Mouse (Mus musculus) embryonic facial prominence, embryonic 11.5 days (tissue): ENCODE data around the gene Reln. TPM values are rescaled to one million over a fixed set of nuclear protein-coding genes. Genes with fewer than 3 reads are reported as not detected.

Source experiments
- ATAC-seq: fragments of 200-750 bp; cut with Nextera tagmentation; replicated peaks from 2 replicates; pipeline ENCODE4 v1.8.0; 2017; ENCODE audit warnings: low read depth; ENCODE audit not compliant: insufficient number of reproducible peaks, low FRiP score, low TSS enrichment
- DNase-seq: peaks from one replicate; pipeline ENCODE4 v3.0.0-alpha.2; 2015; ENCODE audit warnings: low spot score
- H3K27ac ChIP-seq: fragments of 300-500 bp; sonication (generic); replicated peaks from 2 replicates; pipeline ENCODE4 v1.5.1; 2014; ENCODE audit warnings: mild to moderate bottlenecking, low read depth, low read length, control low read depth
- H3K27me3 ChIP-seq: fragments of 300-500 bp; sonication (generic); 2 replicates; pipeline ENCODE4 v1.6.1; 2014; ENCODE audit warnings: mild to moderate bottlenecking, low read length, moderate library complexity, mixed read lengths; ENCODE audit not compliant: control insufficient read depth, insufficient read depth
- H3K36me3 ChIP-seq: fragments of 300-500 bp; sonication (generic); replicated peaks from 2 replicates; pipeline ENCODE4 v1.6.1; 2014; ENCODE audit warnings: low read depth, mild to moderate bottlenecking, low read length, moderate library complexity, mixed read lengths; ENCODE audit not compliant: control insufficient read depth, insufficient read depth
- H3K4me1 ChIP-seq: fragments of 300-500 bp; sonication (generic); 2 replicates; pipeline ENCODE4 v1.6.1; 2014; ENCODE audit warnings: low read length, mixed read lengths; ENCODE audit not compliant: control insufficient read depth, insufficient read depth
- H3K4me2 ChIP-seq: fragments of 300-500 bp; sonication (generic); 2 replicates; pipeline ENCODE4 v1.6.1; 2014; ENCODE audit warnings: low read depth, mild to moderate bottlenecking, control low read depth, low read length, moderate library complexity
- H3K4me3 ChIP-seq: fragments of 300-500 bp; sonication (generic); 2 replicates; pipeline ENCODE4 v1.5.1; 2014; ENCODE audit warnings: low read depth, low read length, control low read depth
- H3K9ac ChIP-seq: fragments of 300-500 bp; sonication (generic); replicated peaks from 2 replicates; pipeline ENCODE4 v1.6.1; 2014; ENCODE audit warnings: mild to moderate bottlenecking, control low read depth, low read length
- H3K9me3 ChIP-seq: fragments of 300-500 bp; sonication (generic); replicated peaks from 2 replicates; pipeline ENCODE4 v1.6.1; 2016; ENCODE audit warnings: mild to moderate bottlenecking, low read length, inconsistent platforms, mixed read lengths; ENCODE audit not compliant: control insufficient read depth
- WGBS: fragments of 180-500 bp; shearing (Covaris S2); extraction: QIAGEN DNeasy Blood & Tissue Kit; methylation state at CpG from one replicate; pipeline ENCODE4 v1.1.7; 2014; 5-methylcytosine and 5-hydroxymethylcytosine counted together
- polyA plus RNA-seq: library from polyadenylated mRNA; unstranded; fragments of >200 nt; fragmentation: Nextera tagmentation; extraction: Ambion mirVana; gene quantifications from 2 replicates; pipeline ENCODE4 v1.2.1, GENCODE M21; 2014

Gene Reln
- polyA plus RNA-seq, 1 experiment from 2014 or later: 3.0 TPM

- Histone ChIP-seq H3K27me3 (no peaks in the 10 kb centered on the region), H3K27ac (no peak overlapping the region), H3K9me3 (no peaks in the 10 kb centered on the region), H3K4me3 (no peak overlapping the region), H3K9ac (no peak overlapping the region), H3K4me2 (no peak overlapping the region), H3K4me1 (no peaks in the 10 kb centered on the region), H3K36me3 (no peaks in the 10 kb centered on the region)
- DNase-seq: no peak
- no peak for ATAC-seq
- 90% methylated on average over 1 of the region's 1 CpGs for WGBS
Measured at GRCm38 (mm10) chr5:22323801-22324200, 20.7 kb downstream of the Reln start.

DNA sequence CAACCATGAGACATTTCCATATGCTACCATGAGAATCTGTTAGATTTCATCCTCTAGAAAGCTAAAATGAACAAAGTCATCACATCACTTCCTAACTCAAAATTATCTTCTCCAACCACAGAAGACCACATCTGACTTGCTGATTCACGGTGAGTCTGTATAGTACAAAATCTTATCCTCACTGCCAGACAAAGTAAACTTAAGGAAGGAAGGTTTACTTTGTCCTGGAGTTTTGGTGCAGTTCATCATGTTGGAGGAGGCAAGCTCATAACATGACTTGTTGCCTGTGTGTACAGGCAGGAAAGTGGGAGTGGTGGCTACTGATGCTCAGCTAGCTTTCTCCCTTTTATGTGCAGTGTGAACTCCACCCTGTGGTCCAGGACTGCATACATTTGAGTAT lies 26.7 kb downstream of the Reln start:
- DNase-seq: no peak
- Histone ChIP-seq H3K9ac (no peak overlapping the region), H3K4me3 (no peak overlapping the region), H3K4me1 (no peaks in the 10 kb centered on the region), H3K27ac (no peak overlapping the region), H3K4me2 (no peak overlapping the region), H3K27me3 (no peaks in the 10 kb centered on the region), H3K36me3 (no peaks in the 10 kb centered on the region), H3K9me3 (no peaks in the 10 kb centered on the region)
- no peak for ATAC-seq
- 97% methylated on average over 1 of the region's 1 CpGs for WGBS

DNA sequence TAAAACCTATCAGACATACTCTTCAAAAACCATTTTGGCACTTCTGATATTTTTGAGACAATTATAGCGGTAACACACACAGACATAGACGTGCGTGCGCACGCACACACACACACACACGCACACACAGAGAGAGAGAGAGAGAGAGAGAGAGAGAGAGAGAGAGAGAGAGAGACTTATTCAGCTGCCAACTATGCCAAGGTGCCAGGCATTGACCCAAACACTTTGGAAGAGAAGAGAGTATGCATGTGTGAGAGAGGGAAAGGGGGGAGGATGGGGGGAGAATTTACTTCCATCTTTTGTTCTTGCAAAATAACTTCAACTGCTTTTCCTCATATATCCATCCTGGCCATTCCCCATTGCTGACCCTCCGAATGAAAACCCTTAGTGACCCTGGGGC lies 28.0 kb downstream of the Reln start:
- H3K27me3 ChIP-seq: no peaks in the 10 kb centered on the region
- 93% methylated on average over 7 of the region's 7 CpGs for WGBS
- no peak overlapping the region for H3K27ac ChIP-seq
- H3K9ac ChIP-seq: no peak overlapping the region
- ATAC-seq (no peak), DNase-seq (no peak)
- H3K4me3 ChIP-seq: no peak overlapping the region
- no peaks in the 10 kb centered on the region for H3K36me3 ChIP-seq
- H3K4me2 ChIP-seq: no peak overlapping the region
- H3K4me1 ChIP-seq: no peaks in the 10 kb centered on the region
- no peaks in the 10 kb centered on the region for H3K9me3 ChIP-seq

- 87% methylated on average over 2 of the region's 2 CpGs for WGBS
- no peak overlapping the region for H3K4me3 ChIP-seq
- H3K4me1 ChIP-seq: no peaks in the 10 kb centered on the region
- H3K9ac ChIP-seq: no peak overlapping the region
- ATAC-seq: no peak
- no peaks in the 10 kb centered on the region for H3K9me3 ChIP-seq
- H3K27ac ChIP-seq: no peak overlapping the region
- DNase-seq: no peak
- no peaks in the 10 kb centered on the region for H3K27me3 ChIP-seq
- no peaks in the 10 kb centered on the region for H3K36me3 ChIP-seq
- no peak overlapping the region for H3K4me2 ChIP-seq
Measured at GRCm38 (mm10) chr5:22315990-22316389, 28.5 kb downstream of the Reln start.

GRCm38 (mm10) chr5:22312995-22313394 lies 31.5 kb downstream of the Reln start:
- no peak overlapping the region for H3K9ac ChIP-seq
- no peak for DNase-seq
- no peak for ATAC-seq

GRCm38 (mm10) chr5:22311046-22311445 lies 33.5 kb downstream of the Reln start:
- Histone ChIP-seq H3K4me1 (no peaks in the 10 kb centered on the region), H3K4me3 (no peak overlapping the region), H3K4me2 (no peak overlapping the region), H3K27me3 (no peaks in the 10 kb centered on the region), H3K36me3 (no peaks in the 10 kb centered on the region), H3K27ac (no peak overlapping the region), H3K9ac (no peak overlapping the region), H3K9me3 (no peaks in the 10 kb centered on the region)
- 87% methylated on average over 4 of the region's 4 CpGs for whole genome bisulfite sequencing
- no peak for DNase-seq
- no peak for ATAC-seq

More at GRCm38 (mm10) chr5:22312995-22313394, 31.5 kb downstream of the Reln start:
- Histone ChIP-seq H3K9me3 (no peaks in the 10 kb centered on the region), H3K4me3 (no peak overlapping the region), H3K4me1 (no peaks in the 10 kb centered on the region), H3K4me2 (no peak overlapping the region), H3K27ac (no peak overlapping the region), H3K27me3 (no peaks in the 10 kb centered on the region), H3K36me3 (no peaks in the 10 kb centered on the region)
- WGBS: 85% methylated on average over 10 of the region's 10 CpGs

DNA sequence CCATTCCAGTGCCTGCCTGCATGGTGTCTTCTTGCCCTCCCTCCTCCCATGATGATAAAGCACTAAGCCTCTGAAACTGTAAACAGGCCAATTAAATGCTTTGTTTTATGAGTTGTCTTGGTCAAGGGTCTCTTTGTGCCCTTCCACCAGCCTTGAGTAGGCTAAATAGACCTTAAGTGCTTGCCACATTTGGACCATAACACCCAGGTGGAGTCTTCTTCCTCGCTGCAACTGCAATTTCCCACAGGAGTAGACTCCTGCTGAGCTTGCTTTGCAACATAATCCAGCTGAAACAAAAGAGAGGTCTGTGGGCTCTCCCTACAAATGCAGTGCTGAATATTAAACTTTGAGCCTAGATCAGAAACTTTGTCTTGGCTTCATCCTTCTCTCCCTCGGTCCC lies 35.5 kb downstream of the Reln start:
- no peak for DNase-seq
- Histone ChIP-seq H3K9me3 (no peaks in the 10 kb centered on the region), H3K4me3 (no peak overlapping the region), H3K4me1 (no peaks in the 10 kb centered on the region), H3K9ac (no peak overlapping the region), H3K27me3 (no peaks in the 10 kb centered on the region), H3K4me2 (no peak overlapping the region), H3K27ac (no peak overlapping the region), H3K36me3 (no peaks in the 10 kb centered on the region)
- ATAC-seq: no peak
- 35% methylated on average over 2 of the region's 2 CpGs for WGBS

- Histone ChIP-seq H3K27me3 (no peaks in the 10 kb centered on the region), H3K4me1 (no peaks in the 10 kb centered on the region), H3K9me3 (no peaks in the 10 kb centered on the region), H3K27ac (no peak overlapping the region), H3K4me3 (no peak overlapping the region), H3K9ac (no peak overlapping the region), H3K4me2 (no peak overlapping the region), H3K36me3 (no peaks in the 10 kb centered on the region)
- DNase-seq (no peak), ATAC-seq (no peak)
- WGBS: 78% methylated on average over 4 of the region's 4 CpGs
Measured at GRCm38 (mm10) chr5:22307853-22308252, 36.6 kb downstream of the Reln start.
